Mouse (Mus musculus) ES-Bruce4 (cell line): ENCODE results near the gene Ccr1l1.

Experiments
- CTCF ChIP-seq: IDR thresholded peaks from one replicate; pipeline ENCODE4 v1.8.1; 2011; ENCODE audit warnings: low read depth, low read length
- POLR2A ChIP-seq: IDR thresholded peaks from one replicate; pipeline ENCODE4 v1.8.1; 2011; ENCODE audit warnings: low read length; ENCODE audit not compliant: insufficient read depth

- TF ChIP-seq CTCF (no peak), POLR2A (no peak)
These were observed 49.4 kb downstream of the Ccr1l1 start for GRCm38 (mm10) chr9:123928759-123929246.
